Mouse (Mus musculus) left cerebral cortex, adult 11 months (tissue): ENCODE data around the gene Crybb2.

Experiments
- DNase-seq: peaks from one replicate; pipeline ENCODE4 v3.0.0; 2022; ENCODE audit warnings: low spot score

The Crybb2 gene

DNA sequence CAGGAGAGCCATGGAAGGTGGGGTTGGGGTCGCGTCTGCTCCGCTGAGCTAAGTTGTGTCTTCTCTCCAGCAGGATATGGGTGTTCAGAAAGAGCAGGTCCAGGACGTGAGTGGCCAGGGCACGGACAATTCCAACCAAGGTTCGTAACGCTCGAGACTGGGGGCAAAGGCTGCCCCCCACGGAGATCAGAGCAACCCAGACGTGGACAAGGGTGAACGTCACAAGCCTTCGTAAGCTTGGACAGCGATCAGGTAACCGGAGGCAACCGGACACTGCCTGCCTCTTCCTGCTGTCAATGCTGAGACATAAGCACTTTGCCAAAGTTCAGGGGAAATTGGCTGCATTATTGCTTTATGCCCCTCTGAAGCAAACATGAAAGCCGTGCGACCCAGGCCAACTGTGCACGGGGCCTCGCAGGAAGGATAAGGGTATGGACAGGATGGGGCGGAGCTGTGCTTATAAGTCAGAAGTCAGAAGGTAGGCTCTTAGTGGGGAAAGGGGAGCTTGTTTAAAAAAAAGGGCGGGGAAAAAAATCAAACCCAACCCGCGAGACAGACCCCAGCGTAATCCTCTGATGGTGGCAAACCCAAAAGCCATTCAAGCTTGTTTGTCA, 20.3 kb upstream of the Crybb2 start:
- DNase-seq, result no peak

DNA sequence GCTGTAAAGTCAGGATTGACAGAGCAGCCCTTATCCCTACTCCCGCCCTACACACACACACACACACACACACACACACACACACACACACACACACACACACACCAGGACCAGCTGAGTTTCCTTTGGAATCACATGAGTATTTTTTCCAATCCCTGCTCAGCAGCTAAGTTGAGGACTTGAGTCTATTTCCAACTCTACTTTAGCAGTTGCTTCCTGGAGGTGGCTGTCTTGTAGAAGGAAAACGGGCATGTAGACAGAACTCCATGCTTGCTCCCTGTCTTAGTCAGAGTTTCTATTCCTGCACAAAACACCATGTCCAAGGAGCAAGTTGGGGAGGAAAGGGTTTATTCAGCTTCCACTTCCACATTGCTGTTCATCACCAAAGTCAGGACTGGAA, 17.5 kb upstream of the Crybb2 start:
- DNase-seq, result no peak

DNA sequence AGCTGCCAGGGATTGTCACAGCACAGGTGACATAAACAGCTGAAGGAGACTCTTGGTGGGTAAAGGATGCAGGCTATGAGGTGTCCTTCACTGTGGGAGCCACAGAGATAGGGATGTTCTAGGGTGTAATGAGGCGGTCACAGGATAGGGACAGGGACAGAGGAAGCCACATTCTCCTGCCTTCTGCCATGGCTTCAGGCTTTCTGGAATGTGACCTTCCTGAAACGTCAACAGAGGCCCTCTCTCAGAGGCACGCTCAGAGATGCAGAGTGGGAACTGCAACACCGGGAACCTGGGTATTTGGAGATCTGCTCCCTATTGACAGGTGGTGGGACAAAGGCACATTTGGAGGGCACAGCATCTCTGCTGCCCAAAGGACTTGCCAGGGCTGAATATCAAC, 17.1 kb upstream of the Crybb2 start:
- no peak for DNase-seq

DNA sequence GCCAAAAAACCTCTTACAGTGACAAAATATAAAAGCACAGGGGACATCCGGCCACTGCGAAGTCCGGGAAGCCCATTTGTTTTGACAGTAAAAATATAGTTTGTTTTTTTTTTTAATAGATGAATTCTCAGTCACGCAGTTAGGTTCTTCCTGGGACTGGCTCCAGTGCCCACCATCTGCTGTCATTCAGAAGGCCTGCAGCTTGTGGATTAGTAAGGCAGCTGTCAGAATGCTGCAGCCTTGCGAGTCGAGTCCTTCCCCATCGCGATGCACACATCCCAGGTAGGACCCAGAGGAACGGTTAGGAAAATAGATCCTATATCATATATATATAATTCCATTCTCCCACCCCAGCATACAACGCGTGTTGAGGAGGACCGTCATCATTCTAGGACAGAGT, 16.5 kb upstream of the Crybb2 start:
- no peak for DNase-seq

DNA sequence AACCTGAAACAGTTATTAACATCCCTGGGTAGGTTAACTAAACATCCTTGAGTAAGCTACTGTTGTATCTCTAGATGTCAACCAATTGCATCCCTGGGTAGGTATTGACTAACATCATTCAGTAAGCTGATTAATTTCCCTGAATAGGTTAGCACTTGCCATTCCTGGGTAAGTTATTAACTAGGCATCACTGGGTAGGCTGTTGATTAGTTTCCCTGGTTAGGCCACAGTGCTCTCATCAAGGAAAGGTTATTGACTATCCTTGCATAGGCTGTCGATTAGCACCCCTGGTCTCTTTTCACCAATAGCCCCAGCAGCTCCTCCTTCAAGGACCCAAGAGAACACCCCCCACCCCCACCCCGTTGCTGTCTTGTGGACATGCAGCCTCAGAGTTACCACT, 16.0 kb upstream of the Crybb2 start:
- no peak for DNase-seq

DNA sequence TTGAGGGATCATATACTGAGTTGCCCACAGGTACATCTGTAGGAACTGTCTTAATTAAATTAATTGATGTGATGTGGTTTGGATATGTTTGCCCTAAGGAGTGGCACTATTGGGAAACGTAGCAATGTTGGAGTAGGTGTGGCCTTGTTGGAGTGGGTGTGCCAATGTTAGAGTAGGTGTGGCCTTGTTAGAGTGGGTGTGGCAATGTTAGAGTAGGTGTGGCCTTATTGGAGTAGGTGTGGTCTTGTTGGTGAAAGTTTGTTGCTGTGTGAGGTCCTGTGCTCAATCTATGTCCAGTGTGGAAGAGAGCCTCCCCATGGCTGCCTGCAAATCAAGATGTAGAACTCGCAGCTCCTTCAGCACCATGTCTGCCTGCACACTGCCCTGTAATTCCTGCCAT, 14.4 kb upstream of the Crybb2 start:
- DNase-seq, result no peak

DNA sequence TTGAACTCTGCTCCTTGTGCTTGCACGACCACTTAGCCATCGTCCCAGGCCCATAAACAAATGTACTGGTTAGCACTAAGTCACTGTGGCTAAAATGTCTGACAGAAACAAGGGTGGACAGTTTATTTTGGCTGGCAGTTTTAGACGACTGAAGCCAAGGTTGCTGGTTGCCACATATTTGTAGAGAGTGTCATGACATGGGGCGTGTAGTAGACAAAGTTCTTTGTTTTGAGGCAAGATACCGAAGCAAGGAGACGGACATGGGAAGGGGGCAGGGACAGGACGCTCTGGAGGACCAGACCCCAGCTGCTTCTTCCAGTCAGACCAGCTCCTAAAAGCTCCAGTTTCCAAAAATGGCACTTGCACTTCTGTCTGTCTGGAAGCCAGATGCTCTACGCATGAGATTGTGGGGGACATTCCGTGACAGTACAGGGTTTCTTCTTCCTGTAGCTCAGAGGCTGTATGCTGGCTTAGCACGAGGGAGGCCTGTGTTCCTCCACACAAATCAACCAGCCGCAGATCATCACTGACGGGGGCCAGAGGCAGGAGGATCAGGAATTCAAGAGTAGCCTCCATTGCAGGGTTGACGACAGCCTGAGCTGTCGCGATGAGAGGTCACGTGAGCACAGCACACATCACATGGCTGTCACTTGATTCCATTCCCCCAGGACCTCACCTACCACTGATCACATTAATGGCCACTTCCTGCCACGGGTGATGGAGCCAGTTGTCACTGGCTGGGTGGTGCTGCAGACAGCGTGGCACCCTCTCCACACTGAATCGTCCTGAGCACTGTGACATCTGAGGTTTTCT, 12.6 kb upstream of the Crybb2 start:
- no peak for DNase-seq

DNA sequence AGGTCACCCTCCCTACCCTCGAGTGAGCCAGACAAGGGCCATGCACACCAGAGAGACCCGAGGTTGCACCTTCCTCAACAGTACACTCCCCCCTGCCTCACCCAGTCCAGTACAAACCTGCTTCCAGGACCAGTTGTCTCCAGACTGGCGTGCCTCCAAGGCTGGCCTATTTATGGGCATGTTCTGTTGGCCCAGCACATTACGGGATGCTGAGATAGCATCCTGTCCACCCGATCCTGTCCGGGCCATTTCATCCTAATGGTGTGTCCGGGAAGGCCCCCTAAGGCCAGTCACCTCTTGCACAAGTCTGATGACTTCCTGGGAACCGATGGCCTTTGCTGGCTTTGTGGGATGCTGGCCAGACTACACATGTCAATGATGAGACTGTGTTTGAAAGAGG, 11.5 kb upstream of the Crybb2 start, which contains the start of gene Crybb3:
Gene Crybb3, minus strand, starts transcription at position 146 of the 400 bp plus-strand sequence.
- DNase-seq, result no peak

DNA sequence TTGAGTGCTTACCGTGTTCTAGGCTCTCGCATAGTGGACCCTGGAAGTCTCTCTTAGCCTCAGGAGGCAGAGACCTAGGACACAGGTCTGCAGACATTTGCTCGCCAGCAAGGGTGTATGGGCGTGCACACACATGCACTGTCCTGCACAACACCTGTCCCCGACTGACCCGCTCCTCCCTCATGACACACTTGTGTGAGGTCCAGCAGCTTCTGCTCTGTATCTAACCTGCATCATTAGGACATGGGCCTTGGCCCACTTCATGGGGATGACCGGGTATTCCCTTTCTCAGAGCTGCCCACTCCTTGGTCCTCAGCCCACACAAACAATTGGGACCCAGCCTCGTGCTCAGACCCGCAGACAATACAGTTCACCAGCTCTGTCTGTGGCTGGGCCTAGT, 11.1 kb upstream of the Crybb2 start:
- DNase-seq, result no peak

DNA sequence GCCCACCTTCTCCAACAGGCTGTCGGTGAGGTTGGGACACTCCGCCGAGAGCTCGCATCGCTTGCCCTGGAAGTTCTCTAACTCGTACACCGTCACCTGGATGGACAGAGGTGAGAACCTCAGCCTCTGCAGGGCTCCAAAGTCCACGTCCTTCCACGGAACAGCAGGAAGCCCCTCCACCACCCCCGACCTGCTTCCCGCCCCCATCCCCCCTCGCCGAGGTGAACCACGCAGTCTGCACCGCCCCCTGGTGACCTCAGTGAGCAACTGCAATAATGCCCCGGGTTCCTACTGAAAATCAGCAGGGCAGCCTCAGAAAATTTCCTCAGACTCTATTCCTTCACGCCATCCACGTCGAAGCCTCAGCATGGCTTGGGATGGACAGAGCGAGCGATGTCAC, 9.9 kb upstream of the Crybb2 start:
- DNase-seq, result no peak

DNA sequence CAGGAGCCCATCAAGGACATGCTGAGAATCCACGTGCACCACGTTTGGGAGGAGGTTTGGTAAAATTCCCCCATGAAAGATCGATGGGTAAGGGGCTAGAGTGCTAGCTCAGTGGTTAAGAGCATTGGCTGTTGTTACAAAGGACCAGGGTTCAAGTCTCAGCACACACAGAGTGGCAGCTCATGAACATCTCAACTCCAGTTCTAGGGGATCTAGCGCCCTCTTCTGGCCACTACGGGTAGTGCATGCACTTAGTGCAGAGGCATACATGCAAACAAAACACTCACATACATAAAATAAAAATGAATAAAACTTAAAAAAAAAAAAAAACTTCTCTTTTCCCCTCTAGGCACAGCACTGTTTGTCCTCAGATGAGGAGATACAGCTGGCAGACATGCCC, 8.8 kb upstream of the Crybb2 start:
- DNase-seq, result no peak

DNA sequence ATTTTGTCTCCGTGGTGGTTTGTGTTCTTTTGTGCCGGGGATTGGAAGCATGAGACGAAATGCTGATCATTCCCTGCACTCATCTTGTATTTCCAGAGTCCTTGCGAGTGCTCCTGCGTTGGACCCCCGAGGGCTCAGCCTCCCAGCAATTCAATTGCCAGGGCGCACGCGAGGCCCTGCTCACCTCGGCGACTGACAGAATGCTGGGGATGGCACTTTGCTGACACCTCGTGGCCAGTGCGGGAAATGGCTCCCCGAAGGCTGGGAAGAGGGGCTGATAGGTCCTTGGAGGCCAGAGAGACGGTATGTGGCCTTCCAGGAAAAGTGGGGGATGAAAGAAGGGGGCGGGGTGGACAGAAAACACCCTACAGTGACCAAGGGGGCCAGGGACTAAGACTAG, 15.6 kb downstream of the Crybb2 start:
- DNase-seq, result peak; percentile 64

DNA sequence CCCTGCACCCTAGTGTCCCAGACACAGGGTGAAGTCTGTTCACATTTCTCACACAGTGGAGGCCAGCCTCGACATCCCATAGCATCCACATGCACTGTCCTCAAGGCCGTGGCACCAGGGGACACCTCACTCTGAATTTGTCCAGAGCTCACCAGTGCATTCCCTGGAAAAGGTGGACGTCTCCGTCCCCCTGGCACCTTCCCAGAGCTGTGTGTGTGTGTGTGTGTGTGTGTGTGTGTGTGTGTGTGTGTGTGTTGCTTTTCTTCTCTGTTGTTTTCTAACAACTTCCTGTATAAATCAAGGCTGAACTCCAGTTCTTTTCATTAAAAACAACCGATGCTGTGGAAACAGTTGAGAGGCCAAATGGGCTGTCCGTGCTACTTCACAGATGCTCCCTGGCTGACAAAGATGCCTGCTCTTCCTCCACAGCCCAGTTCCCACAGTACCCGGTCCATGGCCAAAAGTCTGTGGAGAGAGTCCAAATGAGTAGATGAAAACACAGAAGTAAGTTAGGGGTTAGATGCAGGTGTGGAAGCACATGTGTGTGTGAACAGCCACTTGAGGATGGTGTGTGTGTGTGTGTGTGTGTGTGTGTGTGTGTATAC, 19.2 kb downstream of the Crybb2 start:
- DNase-seq, result no peak

DNA sequence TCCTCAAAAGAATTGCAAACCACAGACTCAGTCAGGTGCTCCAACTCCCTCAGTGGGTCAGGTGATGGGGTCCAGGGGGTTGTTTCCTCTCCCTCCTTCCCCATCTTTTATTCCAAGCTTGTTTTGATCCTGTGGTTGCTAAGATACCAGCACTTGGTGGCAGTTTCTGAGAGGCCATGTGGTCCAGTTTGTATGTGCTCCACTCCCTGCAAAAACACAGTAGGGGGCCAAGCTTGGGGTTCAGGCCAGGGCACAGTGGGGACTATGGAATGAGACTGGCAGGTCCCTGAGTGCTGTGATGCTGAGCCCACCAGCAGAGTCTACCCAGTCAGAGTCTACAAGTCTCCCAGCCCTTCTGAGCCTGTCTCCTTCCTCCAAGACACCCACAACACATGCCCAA, 20.0 kb downstream of the Crybb2 start:
- no peak for DNase-seq

DNA sequence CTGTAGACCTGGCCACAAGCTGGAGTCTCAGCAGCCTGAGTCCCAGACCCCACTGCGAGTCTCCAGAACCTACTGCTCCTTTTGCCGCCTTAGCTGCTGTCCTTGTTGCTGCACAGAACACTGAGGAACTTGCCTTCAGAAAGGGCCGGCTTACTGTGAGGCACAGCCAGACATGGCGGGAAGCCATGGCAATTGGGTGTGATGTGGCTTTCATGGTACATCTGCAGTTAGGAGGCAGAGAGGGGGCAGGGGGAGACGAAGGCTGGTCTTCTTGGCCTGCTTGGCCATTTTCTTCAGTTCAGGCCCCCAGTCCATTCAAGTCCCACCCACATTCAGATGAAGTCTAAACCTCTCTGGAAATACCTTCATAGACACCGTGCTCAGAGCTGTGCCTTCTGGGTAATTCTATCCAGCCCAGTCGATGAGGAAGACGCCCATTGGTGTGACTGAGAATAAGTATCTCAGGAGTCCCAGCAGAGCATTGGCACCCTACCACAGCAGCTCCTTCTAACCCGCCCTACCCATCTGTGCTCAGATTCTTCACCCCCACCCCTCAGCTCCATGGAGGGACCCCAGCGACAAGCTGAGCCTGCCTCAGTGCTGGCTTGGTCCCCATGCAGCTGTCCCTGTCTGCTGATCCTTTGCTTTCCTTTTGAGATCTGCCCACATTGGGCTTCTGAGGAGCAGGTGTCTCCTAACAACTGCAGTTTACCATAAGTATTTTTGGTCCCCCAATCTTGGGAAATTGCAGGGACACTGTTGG, 24.2 kb downstream of the Crybb2 start:
- DNase-seq, result no peak

DNA sequence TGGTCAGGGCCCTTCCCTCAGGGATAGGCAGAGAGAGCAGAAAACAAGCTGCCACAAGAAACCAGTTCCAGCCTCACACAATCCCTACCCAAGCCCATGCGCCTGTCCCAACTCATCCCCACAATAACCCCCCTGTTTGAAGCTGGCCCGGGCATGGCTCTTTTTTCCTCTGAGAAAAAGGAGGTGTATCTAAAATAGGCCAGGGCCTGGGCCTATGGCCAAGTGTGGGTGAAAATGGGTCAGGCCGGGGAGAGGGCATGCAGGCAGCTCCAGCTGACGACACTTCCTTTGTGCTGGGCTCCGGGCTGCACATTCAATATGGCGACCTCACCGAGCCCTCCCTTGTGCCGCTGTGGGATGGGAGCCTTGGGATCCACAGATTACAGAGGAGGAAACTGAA, 26.4 kb downstream of the Crybb2 start:
- DNase-seq, result no peak

DNA sequence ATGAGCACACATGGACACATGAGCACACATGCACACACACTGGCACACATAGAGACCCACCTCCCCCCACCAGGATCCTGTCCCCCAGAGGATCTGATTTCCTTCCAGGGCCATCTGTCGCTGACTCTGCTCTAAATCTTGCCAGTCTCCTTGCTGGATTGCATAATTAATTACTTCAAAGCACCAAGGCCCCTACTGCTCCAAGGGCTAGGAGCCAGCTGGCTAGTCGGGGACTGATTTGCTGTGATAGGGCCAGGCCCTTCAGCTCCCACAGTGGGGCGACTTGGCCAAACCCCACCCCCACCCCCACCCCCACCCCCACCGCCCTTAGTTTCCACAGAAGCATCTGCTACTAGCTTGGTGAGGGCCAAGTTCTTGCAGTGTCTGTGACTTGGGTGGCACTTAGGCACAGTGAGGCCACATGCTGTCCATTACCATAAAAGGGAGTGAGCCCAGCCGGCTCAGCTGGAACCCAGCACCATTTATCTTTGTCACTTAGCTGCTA, 28.3 kb downstream of the Crybb2 start:
- peak; percentile 42 for DNase-seq

DNA sequence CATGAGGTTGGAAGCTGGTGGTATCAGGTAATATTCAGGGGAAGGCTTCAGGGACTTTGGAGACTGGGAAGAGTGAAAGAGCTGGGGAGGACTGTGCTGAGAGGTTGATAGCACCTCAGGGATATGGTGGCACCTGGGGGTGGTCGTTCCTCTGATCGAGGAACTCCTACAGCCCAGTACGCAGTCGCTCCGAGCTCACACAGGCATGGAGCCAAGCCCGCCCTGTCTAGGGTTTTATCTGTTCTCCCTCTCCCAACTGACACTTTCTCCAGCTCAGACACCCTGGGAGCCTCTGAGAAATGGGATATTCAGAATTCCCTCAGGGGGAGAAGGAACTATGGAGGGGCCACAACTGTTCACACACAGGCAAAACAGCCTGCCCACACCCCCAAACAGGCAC, 29.1 kb downstream of the Crybb2 start:
- DNase-seq, result no peak

DNA sequence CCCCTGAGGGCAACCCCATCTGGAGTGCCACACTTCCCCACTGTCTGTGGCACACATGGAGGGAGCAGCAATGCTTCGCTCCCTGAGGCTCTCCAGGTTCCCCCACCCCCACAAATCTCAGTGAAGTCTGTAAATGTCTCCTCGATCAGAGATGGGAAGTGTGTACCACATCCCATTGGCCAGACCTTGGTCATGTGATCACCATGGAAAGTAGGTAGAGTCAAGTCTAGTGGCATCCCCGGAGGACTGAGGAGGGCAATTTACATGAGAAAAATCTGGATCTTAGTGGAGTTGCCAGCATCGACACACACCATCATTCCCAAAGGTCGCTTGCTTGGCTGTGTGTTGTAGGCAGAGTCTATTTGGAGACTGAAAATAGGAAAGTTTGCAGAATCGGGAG, 31.3 kb downstream of the Crybb2 start:
- no peak for DNase-seq

DNA sequence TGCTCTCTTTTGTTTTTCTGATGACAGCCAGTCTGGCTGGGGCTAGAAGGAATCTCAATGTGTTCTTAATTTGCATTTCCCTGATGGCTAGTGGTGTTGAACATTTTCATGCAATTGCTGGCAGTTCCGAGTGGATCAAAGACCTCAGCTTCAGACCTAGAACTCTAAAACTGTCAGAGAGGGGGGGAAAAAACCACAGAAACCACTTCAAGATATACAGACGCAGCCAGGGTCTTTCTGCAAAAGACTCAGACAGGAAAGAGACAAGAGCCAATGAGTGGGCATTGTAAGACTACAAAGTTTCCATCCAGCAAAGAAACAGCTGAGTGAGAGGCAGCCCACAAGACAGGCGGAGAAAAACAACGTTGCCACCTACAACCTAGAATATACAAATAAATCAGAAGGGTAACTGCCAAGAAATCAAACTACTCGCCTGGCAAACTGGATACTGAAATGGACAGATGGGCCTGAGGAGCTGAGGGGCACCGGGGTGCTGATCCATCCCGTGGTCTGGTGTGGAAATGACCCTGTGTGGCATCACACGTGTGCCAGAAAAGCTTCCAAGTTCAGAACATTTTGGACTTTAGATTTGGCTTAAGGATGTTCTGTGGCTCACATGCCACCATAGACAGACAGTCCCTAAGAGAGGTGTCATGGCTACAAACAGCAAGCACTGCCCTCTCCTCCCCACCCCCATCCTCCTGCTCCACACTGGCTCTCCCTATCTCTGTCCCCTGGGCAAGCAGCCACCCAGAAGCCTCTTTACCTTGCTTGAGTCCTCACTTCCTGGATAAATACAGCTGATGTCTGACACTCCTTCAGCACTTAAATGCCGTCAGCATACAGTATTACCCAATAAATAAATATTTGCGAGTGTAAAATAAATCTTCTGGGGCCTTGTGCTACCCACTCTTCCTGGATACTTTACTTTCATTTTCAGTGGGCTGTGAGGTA, 34.5 kb downstream of the Crybb2 start:
- no peak for DNase-seq

DNA sequence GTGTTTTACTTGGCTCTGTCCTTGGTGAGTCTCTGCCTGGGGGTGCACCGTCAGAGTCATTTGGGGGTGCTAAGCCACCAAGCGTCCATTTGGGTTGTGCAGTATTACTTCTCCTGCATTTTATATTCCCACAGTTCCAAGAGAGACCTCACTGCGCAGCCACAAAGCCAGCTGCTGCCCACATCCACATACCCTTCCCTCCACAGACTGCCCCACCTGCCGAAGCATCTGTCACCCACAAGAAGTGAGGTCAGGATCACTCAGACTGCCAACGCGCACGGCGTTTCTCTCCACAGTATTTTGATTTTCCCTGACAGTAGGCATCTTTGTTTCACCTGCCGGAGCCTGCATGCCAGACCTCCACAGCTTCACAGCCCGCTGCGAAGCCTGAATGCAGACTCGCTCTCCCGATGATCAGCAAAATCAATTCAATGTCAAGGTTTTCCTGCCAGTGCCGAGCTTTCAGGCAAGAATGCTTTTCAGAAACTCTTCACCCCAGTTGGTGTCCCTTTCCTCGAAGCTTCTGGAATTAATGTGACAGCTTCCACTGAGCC, 38.6 kb downstream of the Crybb2 start:
- DNase-seq, result no peak
